Mouse (Mus musculus): ENCODE measurements at regions not wholly inside any gene's neighbourhood (a gene's known extent, or its start where the extent isn't known, plus 50 kb on each side); places are given as distances from the start of the nearest gene placed in this dataset.

GRCm38 (mm10) chr1:14503193-14503800 is 1589.8 kb downstream of the 4930444P10Rik start:
- no peak overlapping the region for H3K4me2 ChIP-seq
- H3K4me1 ChIP-seq (replicated peaks; ENCODE audit: control insufficient read depth, insufficient read depth, low read length), result no peaks in the 10 kb centered on the region
- no peak overlapping the region for H3K4me3 ChIP-seq (ENCODE audit: low read depth, low read length)
- peaks cover 53% of the 10 kb centered on the region for H3K27me3 ChIP-seq (replicated peaks; ENCODE audit: control insufficient read depth, insufficient read depth, low read length)
- no peak for DNase-seq (ENCODE audit: low spot score)
- H3K36me3 ChIP-seq (ENCODE audit: control insufficient read depth, insufficient read depth, low read length), result no peaks in the 10 kb centered on the region
- H3K9me3 ChIP-seq (ENCODE audit: control insufficient read depth, low read length), result no peaks in the 10 kb centered on the region
- H3K9ac ChIP-seq (ENCODE audit: low read depth, low read length), result no peak overlapping the region
- H3K27ac ChIP-seq (ENCODE audit: low read depth, low read length), result no peak overlapping the region
- no peak for ATAC-seq (replicated peaks; ENCODE audit: low FRiP score)
- WGBS, result 32% methylated on average over 7 of the region's 7 CpGs

GRCm38 (mm10) chr1:14499105-14499504 is 1594.0 kb downstream of the 4930444P10Rik start:
- H3K4me3 ChIP-seq (ENCODE audit: low read depth, low read length), result no peak overlapping the region
- DNase-seq (ENCODE audit: low spot score), result no peak
- no peak overlapping the region for H3K9ac ChIP-seq (ENCODE audit: low read depth, low read length)
- no peak overlapping the region for H3K4me2 ChIP-seq
- no peaks in the 10 kb centered on the region for H3K36me3 ChIP-seq (ENCODE audit: control insufficient read depth, insufficient read depth, low read length)
- H3K27ac ChIP-seq (ENCODE audit: low read depth, low read length), result no peak overlapping the region
- no peak for ATAC-seq (replicated peaks; ENCODE audit: low FRiP score)
- peaks cover 14% of the 10 kb centered on the region for H3K27me3 ChIP-seq (replicated peaks; ENCODE audit: control insufficient read depth, insufficient read depth, low read length)
- no peaks in the 10 kb centered on the region for H3K4me1 ChIP-seq (replicated peaks; ENCODE audit: control insufficient read depth, insufficient read depth, low read length)
- H3K9me3 ChIP-seq (ENCODE audit: control insufficient read depth, low read length), result no peaks in the 10 kb centered on the region
- 62% methylated on average over 1 of the region's 1 CpGs for WGBS

- no peak overlapping the region for H3K4me2 ChIP-seq
- no peaks in the 10 kb centered on the region for H3K9me3 ChIP-seq (ENCODE audit: control insufficient read depth, low read length)
- no peak overlapping the region for H3K27ac ChIP-seq (ENCODE audit: low read depth, low read length)
- ATAC-seq (replicated peaks; ENCODE audit: low FRiP score) (no peak), DNase-seq (ENCODE audit: low spot score) (no peak)
- 76% methylated on average over 3 of the region's 3 CpGs for WGBS
- no peaks in the 10 kb centered on the region for H3K27me3 ChIP-seq (replicated peaks; ENCODE audit: control insufficient read depth, insufficient read depth, low read length)
- H3K4me3 ChIP-seq (ENCODE audit: low read depth, low read length), result no peak overlapping the region
- no peak overlapping the region for H3K9ac ChIP-seq (ENCODE audit: low read depth, low read length)
- H3K36me3 ChIP-seq (ENCODE audit: control insufficient read depth, insufficient read depth, low read length), result no peaks in the 10 kb centered on the region
- no peaks in the 10 kb centered on the region for H3K4me1 ChIP-seq (replicated peaks; ENCODE audit: control insufficient read depth, insufficient read depth, low read length)
Measured at GRCm38 (mm10) chr1:14490026-14490425, 1603.1 kb downstream of the 4930444P10Rik start.

GRCm38 (mm10) chr1:14487708-14488127 is 1605.4 kb downstream of the 4930444P10Rik start:
- Histone ChIP-seq H3K9ac (ENCODE audit: low read depth, low read length) (no peak overlapping the region), H3K9me3 (ENCODE audit: control insufficient read depth, low read length) (no peaks in the 10 kb centered on the region), H3K27ac (ENCODE audit: low read depth, low read length) (no peak overlapping the region), H3K4me1 (replicated peaks; ENCODE audit: control insufficient read depth, insufficient read depth, low read length) (no peaks in the 10 kb centered on the region), H3K36me3 (ENCODE audit: control insufficient read depth, insufficient read depth, low read length) (no peaks in the 10 kb centered on the region), H3K4me2 (no peak overlapping the region), H3K4me3 (ENCODE audit: low read depth, low read length) (no peak overlapping the region), H3K27me3 (replicated peaks; ENCODE audit: control insufficient read depth, insufficient read depth, low read length) (no peaks in the 10 kb centered on the region)
- ATAC-seq (replicated peaks; ENCODE audit: low FRiP score) (no peak), DNase-seq (ENCODE audit: low spot score) (no peak)
- 56% methylated on average over 4 of the region's 4 CpGs for WGBS

GRCm38 (mm10) chr1:14485746-14486145 is 1607.4 kb downstream of the 4930444P10Rik start:
- Histone ChIP-seq H3K27me3 (replicated peaks; ENCODE audit: control insufficient read depth, insufficient read depth, low read length) (no peaks in the 10 kb centered on the region), H3K9me3 (ENCODE audit: control insufficient read depth, low read length) (no peaks in the 10 kb centered on the region), H3K9ac (ENCODE audit: low read depth, low read length) (no peak overlapping the region), H3K4me1 (replicated peaks; ENCODE audit: control insufficient read depth, insufficient read depth, low read length) (no peaks in the 10 kb centered on the region), H3K4me3 (ENCODE audit: low read depth, low read length) (no peak overlapping the region), H3K4me2 (no peak overlapping the region), H3K27ac (ENCODE audit: low read depth, low read length) (no peak overlapping the region), H3K36me3 (ENCODE audit: control insufficient read depth, insufficient read depth, low read length) (no peaks in the 10 kb centered on the region)
- 53% methylated on average over 2 of the region's 2 CpGs for WGBS
- ATAC-seq (replicated peaks; ENCODE audit: low FRiP score), result no peak
- no peak for DNase-seq (ENCODE audit: low spot score)

GRCm38 (mm10) chr1:14484121-14484916 is 1608.8 kb downstream of the 4930444P10Rik start:
- DNase-seq (ENCODE audit: low spot score) (no peak), ATAC-seq (replicated peaks; ENCODE audit: low FRiP score) (peak; percentile 97)
- no peak overlapping the region for H3K4me3 ChIP-seq (ENCODE audit: low read depth, low read length)
- H3K27ac ChIP-seq (ENCODE audit: low read depth, low read length), result 0 out of 2 replicates have a peak overlapping the region, but pooled peaks have one; percentile 28
- no peak overlapping the region for H3K4me2 ChIP-seq
- no peaks in the 10 kb centered on the region for H3K27me3 ChIP-seq (replicated peaks; ENCODE audit: control insufficient read depth, insufficient read depth, low read length)
- 65% methylated on average over 6 of the region's 6 CpGs for WGBS
- no peak overlapping the region for H3K9ac ChIP-seq (ENCODE audit: low read depth, low read length)
- no peaks in the 10 kb centered on the region for H3K9me3 ChIP-seq (ENCODE audit: control insufficient read depth, low read length)
- no peaks in the 10 kb centered on the region for H3K4me1 ChIP-seq (replicated peaks; ENCODE audit: control insufficient read depth, insufficient read depth, low read length)
- H3K36me3 ChIP-seq (ENCODE audit: control insufficient read depth, insufficient read depth, low read length), result no peaks in the 10 kb centered on the region

GRCm38 (mm10) chr1:14472294-14472693 is 1620.8 kb downstream of the 4930444P10Rik start:
- Histone ChIP-seq H3K27me3 (replicated peaks; ENCODE audit: control insufficient read depth, insufficient read depth, low read length) (no peaks in the 10 kb centered on the region), H3K4me1 (replicated peaks; ENCODE audit: control insufficient read depth, insufficient read depth, low read length) (no peaks in the 10 kb centered on the region), H3K27ac (ENCODE audit: low read depth, low read length) (no peak overlapping the region), H3K36me3 (ENCODE audit: control insufficient read depth, insufficient read depth, low read length) (no peaks in the 10 kb centered on the region), H3K9me3 (ENCODE audit: control insufficient read depth, low read length) (no peaks in the 10 kb centered on the region), H3K9ac (ENCODE audit: low read depth, low read length) (no peak overlapping the region), H3K4me3 (ENCODE audit: low read depth, low read length) (no peak overlapping the region), H3K4me2 (no peak overlapping the region)
- ATAC-seq (replicated peaks; ENCODE audit: low FRiP score) (no peak), DNase-seq (ENCODE audit: low spot score) (no peak)
- WGBS, result 42% methylated on average over 3 of the region's 3 CpGs

- no peak overlapping the region for H3K4me3 ChIP-seq (ENCODE audit: low read depth, low read length)
- no peaks in the 10 kb centered on the region for H3K36me3 ChIP-seq (ENCODE audit: control insufficient read depth, insufficient read depth, low read length)
- no peaks in the 10 kb centered on the region for H3K9me3 ChIP-seq (ENCODE audit: control insufficient read depth, low read length)
- H3K9ac ChIP-seq (ENCODE audit: low read depth, low read length), result no peak overlapping the region
- no peak overlapping the region for H3K4me2 ChIP-seq
- no peak overlapping the region for H3K27ac ChIP-seq (ENCODE audit: low read depth, low read length)
- no peaks in the 10 kb centered on the region for H3K4me1 ChIP-seq (replicated peaks; ENCODE audit: control insufficient read depth, insufficient read depth, low read length)
- DNase-seq (ENCODE audit: low spot score), result no peak
- H3K27me3 ChIP-seq (replicated peaks; ENCODE audit: control insufficient read depth, insufficient read depth, low read length), result no peaks in the 10 kb centered on the region
- ATAC-seq (replicated peaks; ENCODE audit: low FRiP score), result no peak
- 61% methylated on average over 2 of the region's 2 CpGs for WGBS
Measured at GRCm38 (mm10) chr1:14471551-14471950, 1621.6 kb downstream of the 4930444P10Rik start.
